Mouse (Mus musculus) heart, embryonic 12.5 days (tissue): ENCODE measurements around the gene Hist1h3b. TPM values are rescaled to one million over a fixed set of nuclear protein-coding genes. Genes with fewer than 3 reads are reported as not detected.
"Not testable (repeated sequence)": the region's sequence is repeated elsewhere in the genome, so short reads cannot be mapped to it uniquely, and the experiment has no call there.

Experiments
- ATAC-seq: fragments of 200-750 bp; cut with Nextera tagmentation; 2 replicates; pipeline ENCODE4 v1.8.0; 2017; ENCODE audit warnings: moderate TSS enrichment, moderate library complexity; ENCODE audit not compliant: insufficient number of reproducible peaks, low FRiP score
- H3K27ac ChIP-seq: fragments of 300-500 bp; sonication (generic); 2 replicates; pipeline ENCODE4 v1.5.1; 2016; ENCODE audit warnings: mild to moderate bottlenecking, moderate library complexity; ENCODE audit not compliant: poor library complexity, severe bottlenecking
- H3K27me3 ChIP-seq: fragments of 300-500 bp; sonication (generic); replicated peaks from 2 replicates; pipeline ENCODE4 v1.6.1; 2016; ENCODE audit warnings: mild to moderate bottlenecking, moderate library complexity
- H3K36me3 ChIP-seq: fragments of 300-500 bp; sonication (generic); 2 replicates; pipeline ENCODE4 v1.6.1; 2016; ENCODE audit warnings: mild to moderate bottlenecking, moderate library complexity
- H3K4me1 ChIP-seq: fragments of 300-500 bp; sonication (generic); replicated peaks from 2 replicates; pipeline ENCODE4 v1.6.1; 2016; ENCODE audit warnings: mild to moderate bottlenecking
- H3K4me2 ChIP-seq: fragments of 300-500 bp; sonication (generic); 2 replicates; pipeline ENCODE4 v1.6.1; 2016; ENCODE audit warnings: mild to moderate bottlenecking, moderate library complexity
- H3K4me3 ChIP-seq: fragments of 300-500 bp; sonication (generic); 2 replicates; pipeline ENCODE4 v1.5.1; 2016; ENCODE audit warnings: mild to moderate bottlenecking
- H3K9ac ChIP-seq: fragments of 300-500 bp; sonication (generic); 2 replicates; pipeline ENCODE4 v1.6.1; 2016; ENCODE audit warnings: mild to moderate bottlenecking, moderate library complexity
- H3K9me3 ChIP-seq: fragments of 300-500 bp; sonication (generic); replicated peaks from 2 replicates; pipeline ENCODE4 v1.6.1; 2016; ENCODE audit warnings: mild to moderate bottlenecking, moderate library complexity
- WGBS: fragments of 180-500 bp; shearing (Covaris S2); methylation state at CpG from one replicate; pipeline ENCODE4 v1.1.7; 2016; 5-methylcytosine and 5-hydroxymethylcytosine counted together
- polyA plus RNA-seq: library from polyadenylated mRNA; unstranded; fragments of >200 nt; fragmentation: Nextera tagmentation; extraction: Ambion mirVana; gene quantifications from 2 replicates; pipeline ENCODE4 v1.2.1, GENCODE M21; 2016

Gene Hist1h3b
- polyA plus RNA-seq, 1 experiment from 2014 or later: 3.5 TPM

DNA sequence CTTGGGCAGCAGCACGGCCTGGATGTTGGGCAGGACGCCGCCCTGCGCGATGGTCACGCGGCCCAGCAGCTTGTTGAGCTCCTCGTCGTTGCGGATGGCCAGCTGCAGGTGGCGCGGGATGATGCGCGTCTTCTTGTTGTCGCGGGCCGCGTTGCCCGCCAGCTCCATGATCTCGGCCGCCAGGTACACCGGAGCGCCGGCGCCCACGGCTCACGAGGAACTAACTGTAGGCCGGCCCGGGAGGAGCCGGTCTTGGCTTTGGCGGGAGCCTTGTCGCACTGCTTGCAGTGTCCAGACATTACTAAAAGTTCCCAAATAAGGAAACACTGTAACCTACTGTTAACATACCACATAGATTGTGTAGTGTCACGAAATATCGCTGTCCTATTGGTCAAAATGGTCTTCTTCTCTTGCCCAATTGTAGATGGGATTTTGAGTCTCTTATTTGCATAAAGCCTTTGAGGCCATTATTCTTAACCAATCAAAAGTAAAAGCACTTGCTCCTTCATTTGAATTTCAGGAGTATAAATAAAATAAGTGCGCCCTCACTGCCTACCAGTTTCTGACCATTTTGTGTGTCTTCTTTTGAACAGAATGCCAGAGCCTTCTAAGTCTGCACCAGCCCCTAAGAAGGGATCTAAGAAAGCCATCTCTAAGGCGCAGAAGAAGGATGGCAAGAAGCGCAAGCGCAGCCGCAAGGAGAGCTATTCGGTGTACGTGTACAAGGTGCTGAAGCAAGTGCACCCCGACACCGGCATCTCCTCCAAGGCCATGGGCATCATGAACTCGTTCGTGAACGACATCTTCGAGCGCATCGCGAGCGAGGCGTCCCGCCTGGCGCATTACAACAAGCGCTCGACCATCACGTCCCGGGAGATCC lies 5.6 kb upstream of the Hist1h3b start, which contains the start of gene Hist1h2bb:
Gene Hist1h2bb, plus strand, starts transcription at position 534 of the 880 bp plus-strand sequence.
- H3K27me3 ChIP-seq, H3K36me3 ChIP-seq, H3K9me3 ChIP-seq: not testable (repeated sequence)
- Histone ChIP-seq H3K4me2 (peak within 1 kb of the TSS; percentile 65), H3K4me3 (peak within 1 kb of the TSS; percentile 52), H3K27ac (peak within 1 kb of the TSS; percentile 100), H3K4me1 (peaks cover 16% of the 10 kb centered on the region), H3K9ac (peak within 1 kb of the TSS; percentile 75)
- under 1% methylated on average over 44 of the region's 58 CpGs for WGBS
- peak; percentile 90 for ATAC-seq

DNA sequence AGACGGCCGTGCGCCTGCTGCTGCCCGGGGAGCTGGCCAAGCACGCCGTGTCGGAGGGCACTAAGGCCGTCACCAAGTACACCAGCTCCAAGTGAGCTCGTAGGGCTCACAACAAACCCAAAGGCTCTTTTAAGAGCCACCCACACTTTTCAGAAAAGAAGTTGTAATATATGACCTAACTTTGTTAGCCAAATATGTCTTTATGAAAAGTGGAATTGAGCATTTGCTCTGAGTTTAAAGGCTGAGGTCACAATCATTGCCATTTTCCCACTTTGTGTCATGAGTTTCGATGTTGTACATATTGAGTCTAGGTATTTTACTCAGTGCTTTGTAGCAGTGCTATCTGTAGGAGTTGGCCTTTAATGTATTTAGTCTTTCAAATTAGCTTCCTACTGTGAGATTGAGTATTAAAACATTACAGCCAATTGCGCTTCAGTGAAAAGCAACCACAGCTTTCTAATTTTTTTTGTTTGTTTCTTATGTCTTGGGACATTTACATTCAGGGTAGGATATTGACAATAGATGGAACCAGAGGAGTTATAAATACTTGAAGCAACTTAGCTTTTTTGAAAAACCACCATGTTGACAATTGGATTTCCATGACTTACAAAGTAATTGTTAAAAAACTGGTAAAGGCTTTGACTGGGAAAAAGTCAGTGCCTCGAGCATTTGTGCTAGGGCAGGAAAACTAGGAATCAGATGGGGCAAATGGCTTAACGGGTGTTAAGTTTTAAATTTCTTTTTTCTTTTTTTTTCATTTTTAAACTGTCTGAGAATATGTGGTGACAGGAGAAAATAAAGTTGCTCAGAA lies 4.8 kb upstream of the Hist1h3b start:
- H3K4me2 ChIP-seq: peak overlapping the region; percentile 65
- no peaks in the 10 kb centered on the region for H3K36me3 ChIP-seq
- no peak for ATAC-seq
- H3K27ac ChIP-seq: peak overlapping the region; percentile 100
- H3K27me3 ChIP-seq: no peaks in the 10 kb centered on the region
- H3K9me3 ChIP-seq: no peaks in the 10 kb centered on the region
- H3K4me1 ChIP-seq: peaks cover 11% of the 10 kb centered on the region
- peak overlapping the region; percentile 39 for H3K4me3 ChIP-seq
- H3K9ac ChIP-seq: peak overlapping the region; percentile 68
- 5% methylated on average over 13 of the region's 13 CpGs for whole genome bisulfite sequencing

DNA sequence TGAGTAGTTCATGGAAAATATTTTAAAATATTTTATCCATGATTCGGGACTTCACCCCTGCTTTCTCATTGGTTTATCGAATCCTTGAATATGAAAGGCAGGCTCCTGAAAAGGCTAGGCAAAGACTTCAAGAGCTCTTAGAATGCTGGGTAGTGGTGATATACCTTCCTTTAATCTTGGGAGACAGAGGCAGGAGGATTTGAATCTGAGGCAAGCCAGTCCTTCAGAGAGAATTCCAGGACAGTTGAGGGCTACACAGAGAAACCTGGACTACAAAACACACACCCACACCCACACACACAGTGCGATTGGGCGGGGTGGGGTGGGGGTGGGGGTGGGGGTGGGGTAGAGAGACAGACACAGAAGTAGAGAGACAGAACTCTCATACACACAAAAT lies 4.2 kb upstream of the Hist1h3b start:
- Histone ChIP-seq H3K9me3 (no peaks in the 10 kb centered on the region), H3K36me3 (no peaks in the 10 kb centered on the region), H3K4me3 (peak overlapping the region; percentile 5; the same call in 1 of the 2 replicates), H3K4me1 (peaks cover 11% of the 10 kb centered on the region), H3K27me3 (no peaks in the 10 kb centered on the region), H3K4me2 (peak overlapping the region; percentile 46), H3K9ac (0 out of 2 replicates have a peak overlapping the region, but pooled peaks have one; percentile 25), H3K27ac (peak overlapping the region; percentile 100)
- WGBS: 10% methylated on average over 4 of the region's 4 CpGs
- ATAC-seq: no peak

DNA sequence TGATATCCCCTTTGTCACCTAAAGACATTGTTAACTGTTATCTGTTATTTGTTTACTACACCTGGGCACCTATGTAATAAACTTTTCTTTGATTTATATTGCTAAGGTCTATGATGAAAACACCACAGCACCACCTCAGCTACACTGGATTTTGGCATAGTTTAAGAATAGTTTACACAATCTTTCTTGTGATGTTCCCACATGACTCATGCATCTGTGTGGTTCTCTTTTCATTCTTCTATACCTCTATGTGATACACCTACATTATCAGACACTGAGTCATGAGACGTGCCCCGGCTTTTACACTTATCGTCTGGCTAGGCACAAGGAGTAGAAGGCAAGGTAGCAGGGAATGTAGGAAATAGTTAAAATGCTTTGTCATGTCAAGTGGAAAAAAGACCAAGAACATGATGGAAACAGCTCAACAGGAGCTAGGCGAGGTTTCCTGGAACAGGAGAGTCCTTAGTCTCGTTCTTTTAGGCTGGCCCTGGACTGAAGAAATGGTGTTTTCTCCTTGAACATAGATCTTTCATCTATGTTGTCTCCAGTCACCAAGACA lies 2.4 kb upstream of the Hist1h3b start:
- Histone ChIP-seq H3K36me3 (no peaks in the 10 kb centered on the region), H3K27ac (peak overlapping the region; percentile 38), H3K9ac (no peak overlapping the region), H3K9me3 (no peaks in the 10 kb centered on the region), H3K4me1 (peaks cover 11% of the 10 kb centered on the region), H3K27me3 (no peaks in the 10 kb centered on the region), H3K4me3 (no peak overlapping the region), H3K4me2 (no peak overlapping the region)
- no peak for ATAC-seq
- WGBS: 86% methylated on average over 5 of the region's 5 CpGs

DNA sequence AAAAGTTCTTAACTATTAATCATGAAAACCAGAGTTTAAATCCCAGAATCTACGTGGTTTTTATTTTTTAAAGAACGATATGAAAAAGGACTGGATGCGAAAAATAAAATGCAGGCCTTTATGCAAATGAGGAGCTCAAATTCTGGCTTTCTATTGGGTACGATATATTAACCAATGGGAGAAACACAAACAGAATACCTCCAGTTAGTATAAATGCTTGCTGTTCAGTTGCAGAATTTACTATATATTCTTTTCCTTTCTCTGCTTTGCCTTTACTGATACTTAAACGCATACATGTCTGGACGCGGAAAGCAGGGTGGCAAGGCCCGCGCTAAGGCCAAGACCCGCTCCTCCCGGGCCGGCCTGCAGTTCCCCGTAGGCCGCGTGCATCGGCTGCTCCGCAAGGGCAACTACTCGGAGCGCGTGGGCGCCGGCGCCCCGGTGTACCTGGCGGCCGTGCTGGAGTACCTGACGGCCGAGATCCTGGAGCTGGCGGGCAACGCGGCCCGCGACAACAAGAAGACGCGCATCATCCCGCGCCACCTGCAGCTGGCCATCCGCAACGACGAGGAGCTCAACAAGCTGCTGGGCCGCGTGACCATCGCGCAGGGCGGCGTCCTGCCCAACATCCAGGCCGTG lies 1.1 kb upstream of the Hist1h3b start, which contains the start of gene Hist1h2ab:
Gene Hist1h2ab, plus strand, starts transcription at position 288 of the 639 bp plus-strand sequence.
- ATAC-seq, H3K9me3 ChIP-seq, H3K36me3 ChIP-seq, H3K27me3 ChIP-seq: not testable (repeated sequence)
- WGBS: under 1% methylated on average over 28 of the region's 47 CpGs
- Histone ChIP-seq H3K4me2 (peak within 1 kb of the TSS; percentile 76), H3K4me1 (peaks cover 11% of the 10 kb centered on the region), H3K27ac (peak within 1 kb of the TSS; percentile 98), H3K4me3 (peak within 1 kb of the TSS; percentile 53), H3K9ac (peak within 1 kb of the TSS; percentile 72; the same call in 1 of the 2 replicates)

DNA sequence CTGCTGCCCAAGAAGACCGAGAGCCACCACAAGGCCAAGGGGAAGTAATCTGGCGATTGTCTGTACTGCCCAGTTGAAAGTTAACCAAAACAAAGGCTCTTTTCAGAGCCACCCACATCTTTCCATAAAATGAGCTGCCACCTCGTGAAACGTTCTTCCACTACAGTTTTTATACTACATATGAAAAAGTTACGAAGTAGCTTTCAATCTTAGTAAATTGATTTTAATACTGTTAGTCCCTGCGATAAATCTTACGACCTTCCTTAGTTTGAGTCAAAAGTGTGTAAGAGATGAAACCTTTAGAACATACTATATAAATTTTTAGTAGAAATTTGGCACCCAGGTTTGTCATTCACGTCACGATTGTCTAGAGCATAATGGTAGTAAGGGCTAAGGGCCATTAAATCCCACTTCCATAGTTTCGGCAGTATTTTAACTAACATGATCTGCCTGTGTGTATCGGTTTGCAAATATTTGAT lies 550 bp upstream of the Hist1h3b start:
- no peaks in the 10 kb centered on the region for H3K9me3 ChIP-seq
- peak overlapping the region; percentile 72; the same call in 1 of the 2 replicates for H3K9ac ChIP-seq
- H3K27ac ChIP-seq: peak overlapping the region; percentile 98
- no peaks in the 10 kb centered on the region for H3K36me3 ChIP-seq
- H3K4me1 ChIP-seq: peaks cover 11% of the 10 kb centered on the region
- no peak for ATAC-seq
- H3K4me3 ChIP-seq: peak overlapping the region; percentile 53
- no peaks in the 10 kb centered on the region for H3K27me3 ChIP-seq
- peak overlapping the region; percentile 76 for H3K4me2 ChIP-seq
- 3% methylated on average over 11 of the region's 11 CpGs for WGBS

DNA sequence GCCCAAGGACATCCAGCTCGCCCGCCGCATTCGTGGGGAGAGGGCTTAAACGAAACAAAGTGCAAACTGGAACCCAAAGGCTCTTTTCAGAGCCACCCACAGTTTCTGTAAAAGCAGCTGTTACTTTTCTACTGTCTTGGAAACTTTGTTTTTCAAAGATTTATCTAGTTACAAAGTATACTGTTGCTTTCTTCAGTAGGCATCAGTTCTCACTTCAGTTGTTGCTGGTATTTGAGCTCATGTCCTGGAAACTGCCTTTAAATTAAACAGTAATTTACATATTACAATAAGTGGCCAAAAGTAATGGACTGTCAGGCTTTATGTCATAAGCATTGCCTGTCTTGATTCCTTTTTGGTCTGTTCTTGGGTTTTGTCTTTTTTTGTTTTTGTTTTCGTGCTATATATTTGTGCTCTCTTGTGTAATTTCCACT lies 690 bp downstream of the Hist1h3b start:
- 7% methylated on average over 6 of the region's 6 CpGs for WGBS
- Histone ChIP-seq H3K36me3 (no peaks in the 10 kb centered on the region), H3K9me3 (no peaks in the 10 kb centered on the region), H3K4me2 (peak overlapping the region; percentile 67), H3K27me3 (no peaks in the 10 kb centered on the region), H3K4me1 (peaks cover 12% of the 10 kb centered on the region), H3K4me3 (peak overlapping the region; percentile 45), H3K9ac (peak overlapping the region; percentile 68), H3K27ac (peak overlapping the region; percentile 71; the same call in 1 of the 2 replicates)
- ATAC-seq: no peak

DNA sequence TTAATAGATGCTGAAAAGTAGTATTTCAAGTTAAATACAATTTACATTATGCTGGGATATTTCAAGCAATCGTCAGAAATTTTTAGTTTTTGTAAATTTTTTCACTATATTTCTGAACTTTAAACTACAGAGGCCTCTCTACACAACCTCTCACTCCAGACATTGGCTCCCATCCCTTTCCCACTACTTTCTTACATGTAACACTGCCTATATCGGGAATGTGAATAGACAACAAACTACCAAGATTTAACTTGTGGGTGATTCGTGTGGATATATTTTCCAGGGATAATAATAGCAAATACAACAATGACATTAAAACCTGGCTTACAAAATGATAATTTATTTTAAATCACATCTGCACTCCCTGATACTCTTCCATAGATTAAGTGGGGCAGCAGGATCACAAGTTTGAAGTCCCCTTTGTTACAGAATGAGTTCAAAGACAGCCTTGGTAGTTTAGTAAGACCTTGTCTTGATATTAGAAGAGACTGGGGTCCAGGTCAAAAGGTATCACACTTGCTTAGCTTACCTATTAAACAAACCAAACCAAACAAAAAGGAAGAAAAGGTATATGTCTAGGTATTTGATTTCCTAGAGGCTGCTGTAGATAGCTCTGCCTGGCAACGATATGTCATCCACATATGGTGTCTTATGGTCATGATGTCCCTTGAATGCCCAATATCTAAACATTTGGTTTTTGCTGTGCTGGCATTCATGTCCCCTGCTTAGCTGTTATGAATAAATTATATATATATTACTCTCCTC lies 1.4 kb downstream of the Hist1h3b start:
- H3K9me3 ChIP-seq: no peaks in the 10 kb centered on the region
- H3K27ac ChIP-seq: no peak overlapping the region
- no peak for ATAC-seq
- H3K9ac ChIP-seq: no peak overlapping the region
- no peak overlapping the region for H3K4me3 ChIP-seq
- H3K4me1 ChIP-seq: peaks cover 7% of the 10 kb centered on the region; the same call in 1 of the 2 replicates
- no peaks in the 10 kb centered on the region for H3K36me3 ChIP-seq
- no peak overlapping the region for H3K4me2 ChIP-seq
- no peaks in the 10 kb centered on the region for H3K27me3 ChIP-seq
- WGBS: 62% methylated on average over 4 of the region's 4 CpGs

DNA sequence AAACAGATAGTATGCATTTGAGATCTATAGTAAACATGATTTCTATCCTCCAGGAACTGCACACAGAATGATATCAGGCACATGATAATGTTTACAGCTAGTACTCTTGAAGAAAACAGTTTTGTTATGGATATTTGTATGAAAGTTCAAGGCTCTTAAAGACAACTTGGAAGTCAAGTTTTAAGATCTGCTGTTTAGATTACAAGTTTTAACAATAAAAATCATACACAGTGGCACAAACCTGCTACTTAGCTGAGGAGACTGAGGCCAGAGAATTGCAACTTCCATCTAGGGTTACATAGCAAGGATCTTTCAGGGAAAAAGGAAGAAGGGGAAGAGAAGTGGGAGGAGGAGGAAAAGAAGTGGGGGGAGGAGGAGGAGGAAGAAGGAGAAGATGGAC lies 2.9 kb downstream of the Hist1h3b start:
- Histone ChIP-seq H3K4me1 (peaks cover 7% of the 10 kb centered on the region), H3K9me3 (no peaks in the 10 kb centered on the region), H3K4me2 (no peak overlapping the region), H3K9ac (no peak overlapping the region), H3K27ac (no peak overlapping the region), H3K27me3 (no peaks in the 10 kb centered on the region), H3K36me3 (no peaks in the 10 kb centered on the region), H3K4me3 (no peak overlapping the region)
- no peak for ATAC-seq

DNA sequence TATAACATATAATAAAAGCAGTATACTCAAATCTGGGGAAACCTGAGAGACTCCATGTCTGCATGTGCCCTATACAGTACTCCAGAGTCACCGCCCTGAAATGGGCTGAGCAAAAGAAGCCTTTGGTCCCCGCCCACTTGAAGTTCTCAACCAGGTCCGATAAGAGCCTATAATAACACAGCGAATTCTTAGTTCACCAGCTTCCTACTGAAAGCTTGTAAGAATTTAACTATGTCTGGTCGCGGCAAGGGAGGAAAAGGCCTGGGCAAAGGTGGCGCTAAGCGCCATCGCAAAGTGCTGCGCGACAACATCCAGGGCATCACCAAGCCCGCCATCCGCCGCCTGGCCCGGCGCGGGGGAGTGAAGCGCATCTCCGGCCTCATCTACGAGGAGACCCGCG lies 4.7 kb downstream of the Hist1h3b start, which contains the start of gene Hist1h4b:
Gene Hist1h4b, plus strand, starts transcription at position 224 of the 400 bp plus-strand sequence.
- no peaks in the 10 kb centered on the region for H3K27me3 ChIP-seq
- peak within 1 kb of the TSS; percentile 51 for H3K4me3 ChIP-seq
- peak within 1 kb of the TSS; percentile 77 for H3K4me2 ChIP-seq
- peak within 1 kb of the TSS; percentile 81 for H3K9ac ChIP-seq
- peaks cover 12% of the 10 kb centered on the region for H3K4me1 ChIP-seq
- H3K36me3 ChIP-seq: no peaks in the 10 kb centered on the region
- H3K9me3 ChIP-seq: no peaks in the 10 kb centered on the region
- under 1% methylated on average over 13 of the region's 22 CpGs for WGBS
- H3K27ac ChIP-seq: peak within 1 kb of the TSS; percentile 93
- peak; percentile 81 for ATAC-seq
